Mouse (Mus musculus) neural tube, embryonic 14.5 days (tissue): ENCODE results near the gene 1700123O20Rik. TPM values are rescaled to one million over a fixed set of nuclear protein-coding genes. Genes with fewer than 3 reads are reported as not detected.

Experiments
- microRNA-seq: library from miRNA; unstranded; fragments of <30 nt; microRNA quantifications from one replicate; pipeline ENCODE4, GENCODE M21; 2016
- polyA plus RNA-seq: library from polyadenylated mRNA; unstranded; fragments of >200 nt; fragmentation: Nextera tagmentation; extraction: Ambion mirVana; gene quantifications from 2 replicates; pipeline ENCODE4 v1.2.1, GENCODE M21; 2014

1700123O20Rik gene
- polyA plus RNA-seq, 1 experiment from 2014 or later: 77.4 TPM

Small RNA genes lying within 50 kb of the gene (microRNA-seq; reads per million reads assigned to microRNA genes)
- gene Mir6948: 2.3 reads per million

Other genes with a start within 250 kb of the 1700123O20Rik start
- gene Lrp10, start 222.1 kb upstream of the 1700123O20Rik start, polyA plus RNA-seq: 26.0 and 35.8 TPM in 2 replicates
- 42.1 and 42.8 TPM in 2 replicates for gene Rem2, start 210.1 kb upstream of the 1700123O20Rik start, polyA plus RNA-seq
- 97.9 and 99.1 TPM in 2 replicates for gene Prmt5, start 168.7 kb upstream of the 1700123O20Rik start, polyA plus RNA-seq
- 22.0 and 23.0 TPM in 2 replicates for gene Haus4, start 131.6 kb upstream of the 1700123O20Rik start, polyA plus RNA-seq
- gene Ajuba, start 108.7 kb upstream of the 1700123O20Rik start, polyA plus RNA-seq: 2.3 and 5.7 TPM in 2 replicates
- gene 4931414P19Rik, start 80.2 kb upstream of the 1700123O20Rik start, polyA plus RNA-seq: 4.6 and 5.0 TPM in 2 replicates
- 428 and 435 TPM in 2 replicates for gene Psmb5, start 68.2 kb upstream of the 1700123O20Rik start, polyA plus RNA-seq
- 0.05 and 0.26 TPM in 2 replicates for gene Psmb11, start 64.8 kb upstream of the 1700123O20Rik start, polyA plus RNA-seq
- not detected in 2 replicates for gene Gm17606, start 45.3 kb upstream of the 1700123O20Rik start, polyA plus RNA-seq
- gene Cdh24, start 44.9 kb upstream of the 1700123O20Rik start, polyA plus RNA-seq: 9.2 and 12.5 TPM in 2 replicates
- 101 and 118 TPM in 2 replicates for gene Acin1, start 715 bp downstream of the 1700123O20Rik start, polyA plus RNA-seq
- gene Gm29776, start 12.6 kb downstream of the 1700123O20Rik start, polyA plus RNA-seq: 0.20 TPM in 1 of 2 replicates, not detected in the other
- gene Cebpe, start 26.0 kb downstream of the 1700123O20Rik start, polyA plus RNA-seq: not detected in 2 replicates
- gene Slc7a8, start 95.7 kb downstream of the 1700123O20Rik start, polyA plus RNA-seq: 7.3 and 8.5 TPM in 2 replicates
- gene Rnf212b, start 127.9 kb downstream of the 1700123O20Rik start, polyA plus RNA-seq: not detected in 2 replicates
- gene Homez, start 184.7 kb downstream of the 1700123O20Rik start, polyA plus RNA-seq: 10.0 and 11.7 TPM in 2 replicates
- 3.8 and 7.2 TPM in 2 replicates for gene Ppp1r3e, start 191.3 kb downstream of the 1700123O20Rik start, polyA plus RNA-seq
- gene Bcl2l2, start 197.2 kb downstream of the 1700123O20Rik start, polyA plus RNA-seq: 4.8 and 5.3 TPM in 2 replicates
- not detected in 2 replicates for gene Gm20521, start 197.2 kb downstream of the 1700123O20Rik start, polyA plus RNA-seq
- 149 and 176 TPM in 2 replicates for gene Pabpn1, start 206.3 kb downstream of the 1700123O20Rik start, polyA plus RNA-seq
- gene Slc22a17, start 226.9 kb downstream of the 1700123O20Rik start, polyA plus RNA-seq: 121 and 122 TPM in 2 replicates
- 9.9 and 13.5 TPM in 2 replicates for gene Efs, start 239.9 kb downstream of the 1700123O20Rik start, polyA plus RNA-seq
- 0.39 and 0.76 TPM in 2 replicates for gene Il25, start 246.5 kb downstream of the 1700123O20Rik start, polyA plus RNA-seq